Mouse (Mus musculus) hindbrain, embryonic 14.5 days (tissue): ENCODE measurements around the gene Itga9. TPM values are rescaled to one million over a fixed set of nuclear protein-coding genes. Genes with fewer than 3 reads are reported as not detected.

Experiments used
- ATAC-seq: fragments of 200-750 bp; cut with Nextera tagmentation; 2 replicates; pipeline ENCODE4 v1.8.0; 2017; ENCODE audit warnings: moderate number of reproducible peaks, mild to moderate bottlenecking, moderate TSS enrichment, moderate library complexity; ENCODE audit not compliant: low FRiP score
- DNase-seq: peaks from one replicate; pipeline ENCODE4 v3.0.0-alpha.2; 2015; ENCODE audit warnings: low spot score
- H3K27ac ChIP-seq: fragments of 300-500 bp; sonication (generic); 2 replicates; pipeline ENCODE4 v1.5.1; 2014; ENCODE audit warnings: mild to moderate bottlenecking, moderate library complexity
- H3K27me3 ChIP-seq: fragments of 300-500 bp; sonication (generic); 2 replicates; pipeline ENCODE4 v1.6.1; 2014; ENCODE audit warnings: mild to moderate bottlenecking, low read length, mixed read lengths; ENCODE audit not compliant: control insufficient read depth, insufficient read depth
- H3K36me3 ChIP-seq: fragments of 300-500 bp; sonication (generic); replicated peaks from 2 replicates; pipeline ENCODE4 v1.6.1; 2014; ENCODE audit not compliant: control insufficient read depth, insufficient read depth
- H3K4me1 ChIP-seq: fragments of 300-500 bp; sonication (generic); replicated peaks from 2 replicates; pipeline ENCODE4 v1.6.1; 2014; ENCODE audit warnings: antibody characterized with exemption, low read length, mixed read lengths; ENCODE audit not compliant: control insufficient read depth, insufficient read depth
- H3K4me2 ChIP-seq: fragments of 300-500 bp; sonication (generic); replicated peaks from 2 replicates; pipeline ENCODE4 v1.6.1; 2014; ENCODE audit warnings: mild to moderate bottlenecking, moderate library complexity
- H3K4me3 ChIP-seq: fragments of 300-500 bp; sonication (generic); replicated peaks from 2 replicates; pipeline ENCODE4 v1.5.1; 2014; ENCODE audit warnings: mild to moderate bottlenecking, low read length
- H3K9ac ChIP-seq: fragments of 300-500 bp; sonication (generic); 2 replicates; pipeline ENCODE4 v1.6.1; 2014
- H3K9me3 ChIP-seq: fragments of 300-500 bp; sonication (generic); 2 replicates; pipeline ENCODE4 v1.6.1; 2016; ENCODE audit warnings: low read length; ENCODE audit not compliant: control insufficient read depth
- WGBS: fragments of 180-500 bp; shearing (Covaris S2); extraction: QIAGEN DNeasy Blood & Tissue Kit; methylation state at CpG from one replicate; pipeline ENCODE4 v1.1.7; 2014; 5-methylcytosine and 5-hydroxymethylcytosine counted together
- polyA plus RNA-seq: library from polyadenylated mRNA; unstranded; fragments of >200 nt; fragmentation: Nextera tagmentation; extraction: Ambion mirVana; gene quantifications from 2 replicates; pipeline ENCODE4 v1.2.1, GENCODE M21; 2014

Itga9 gene
- polyA plus RNA-seq, 1 experiment from 2014 or later = 4.4 TPM

GRCm38 (mm10) chr9:118688248-118688647 lies 81.8 kb downstream of the Itga9 start:
- no peaks in the 10 kb centered on the region for H3K27me3 ChIP-seq
- ATAC-seq (no peak), DNase-seq (no peak)
- H3K4me3 ChIP-seq = no peak overlapping the region
- no peaks in the 10 kb centered on the region for H3K36me3 ChIP-seq
- no peaks in the 10 kb centered on the region for H3K9me3 ChIP-seq
- no peak overlapping the region for H3K27ac ChIP-seq
- 40% methylated on average over 4 of the region's 4 CpGs for WGBS
- no peak overlapping the region for H3K4me2 ChIP-seq
- H3K9ac ChIP-seq = no peak overlapping the region
- 0 out of 2 replicates have a peak, but pooled peaks cover 9% of the 10 kb centered on the region for H3K4me1 ChIP-seq

GRCm38 (mm10) chr9:118688921-118689451 lies 82.5 kb downstream of the Itga9 start:
- H3K27me3 ChIP-seq = no peaks in the 10 kb centered on the region
- no peaks in the 10 kb centered on the region for H3K9me3 ChIP-seq
- DNase-seq = no peak
- H3K4me2 ChIP-seq = no peak overlapping the region
- ATAC-seq = no peak
- no peak overlapping the region for H3K4me3 ChIP-seq
- no peak overlapping the region for H3K9ac ChIP-seq
- 0 out of 2 replicates have a peak, but pooled peaks cover 9% of the 10 kb centered on the region for H3K4me1 ChIP-seq
- no peaks in the 10 kb centered on the region for H3K36me3 ChIP-seq
- WGBS = 54% methylated on average over 14 of the region's 14 CpGs
- H3K27ac ChIP-seq = no peak overlapping the region

GRCm38 (mm10) chr9:118693256-118693655 lies 86.8 kb downstream of the Itga9 start:
- Histone ChIP-seq H3K9me3 (no peaks in the 10 kb centered on the region), H3K4me2 (no peak overlapping the region), H3K27ac (no peak overlapping the region), H3K36me3 (no peaks in the 10 kb centered on the region), H3K9ac (no peak overlapping the region), H3K4me3 (no peak overlapping the region), H3K4me1 (0 out of 2 replicates have a peak, but pooled peaks cover 8% of the 10 kb centered on the region), H3K27me3 (no peaks in the 10 kb centered on the region)
- ATAC-seq (no peak), DNase-seq (no peak)
- 75% methylated on average over 11 of the region's 11 CpGs for WGBS

- no peak overlapping the region for H3K4me3 ChIP-seq
- H3K9ac ChIP-seq = no peak overlapping the region
- no peaks in the 10 kb centered on the region for H3K36me3 ChIP-seq
- H3K4me1 ChIP-seq = no peaks in the 10 kb centered on the region
- no peak for ATAC-seq
- no peak for DNase-seq
- 68% methylated on average over 8 of the region's 8 CpGs for WGBS
- H3K4me2 ChIP-seq = no peak overlapping the region
- no peak overlapping the region for H3K27ac ChIP-seq
- H3K27me3 ChIP-seq = no peaks in the 10 kb centered on the region
- H3K9me3 ChIP-seq = no peaks in the 10 kb centered on the region
Observed at GRCm38 (mm10) chr9:118694420-118694825, 87.9 kb downstream of the Itga9 start.

- WGBS = 73% methylated on average over 8 of the region's 8 CpGs
- H3K4me2 ChIP-seq = no peak overlapping the region
- ATAC-seq = no peak
Observed at GRCm38 (mm10) chr9:118698191-118698590, 91.7 kb downstream of the Itga9 start.

GRCm38 (mm10) chr9:118699716-118700115 lies 93.2 kb downstream of the Itga9 start:
- no peaks in the 10 kb centered on the region for H3K27me3 ChIP-seq
- H3K9me3 ChIP-seq = no peaks in the 10 kb centered on the region
- H3K9ac ChIP-seq = no peak overlapping the region
- ATAC-seq = no peak
- H3K4me2 ChIP-seq = no peak overlapping the region
- H3K4me1 ChIP-seq = no peaks in the 10 kb centered on the region
- no peak overlapping the region for H3K27ac ChIP-seq
- no peak overlapping the region for H3K4me3 ChIP-seq
- H3K36me3 ChIP-seq = no peaks in the 10 kb centered on the region
- DNase-seq = no peak
- 96% methylated on average over 4 of the region's 4 CpGs for WGBS

More at GRCm38 (mm10) chr9:118698191-118698590, 91.7 kb downstream of the Itga9 start:
- DNase-seq = no peak
- Histone ChIP-seq H3K4me3 (no peak overlapping the region), H3K9ac (no peak overlapping the region), H3K4me1 (no peaks in the 10 kb centered on the region), H3K9me3 (no peaks in the 10 kb centered on the region), H3K27ac (no peak overlapping the region), H3K27me3 (no peaks in the 10 kb centered on the region), H3K36me3 (no peaks in the 10 kb centered on the region)

- H3K4me1 ChIP-seq = no peaks in the 10 kb centered on the region
- no peaks in the 10 kb centered on the region for H3K9me3 ChIP-seq
- no peak overlapping the region for H3K4me2 ChIP-seq
- H3K9ac ChIP-seq = no peak overlapping the region
- H3K4me3 ChIP-seq = no peak overlapping the region
- H3K36me3 ChIP-seq = no peaks in the 10 kb centered on the region
- H3K27ac ChIP-seq = no peak overlapping the region
- no peak for ATAC-seq
- H3K27me3 ChIP-seq = no peaks in the 10 kb centered on the region
- no peak for DNase-seq
- WGBS = 61% methylated on average over 12 of the region's 12 CpGs
Observed at GRCm38 (mm10) chr9:118700889-118701288, 94.4 kb downstream of the Itga9 start.

GRCm38 (mm10) chr9:118701791-118702190 lies 95.3 kb downstream of the Itga9 start:
- Histone ChIP-seq H3K4me1 (no peaks in the 10 kb centered on the region), H3K9ac (no peak overlapping the region), H3K36me3 (no peaks in the 10 kb centered on the region), H3K4me3 (no peak overlapping the region), H3K4me2 (no peak overlapping the region), H3K27ac (no peak overlapping the region), H3K27me3 (no peaks in the 10 kb centered on the region), H3K9me3 (no peaks in the 10 kb centered on the region)
- no peak for DNase-seq
- no peak for ATAC-seq
- 84% methylated on average over 2 of the region's 2 CpGs for WGBS

- Histone ChIP-seq H3K27me3 (no peaks in the 10 kb centered on the region), H3K4me3 (no peak overlapping the region), H3K9me3 (no peaks in the 10 kb centered on the region), H3K4me1 (no peaks in the 10 kb centered on the region), H3K9ac (no peak overlapping the region), H3K27ac (no peak overlapping the region), H3K36me3 (no peaks in the 10 kb centered on the region), H3K4me2 (no peak overlapping the region)
- WGBS = 89% methylated on average over 3 of the region's 3 CpGs
- ATAC-seq (no peak), DNase-seq (no peak)
Observed at GRCm38 (mm10) chr9:118703146-118703545, 96.7 kb downstream of the Itga9 start.
